Mouse (Mus musculus): Measurements from ENCODE around the gene Tmem130.

Tmem130 gene

GRCm38 (mm10) chr5:144729216-144729615 is 32.4 kb downstream of the Tmem130 start:
- no peak for DNase-seq

GRCm38 (mm10) chr5:144728237-144728636 is 33.4 kb downstream of the Tmem130 start:
- DNase-seq, result no peak

GRCm38 (mm10) chr5:144727119-144727518 is 34.5 kb downstream of the Tmem130 start:
- DNase-seq, result peak; percentile 93 to 97

GRCm38 (mm10) chr5:144725554-144725953 is 36.1 kb downstream of the Tmem130 start:
- no peak for DNase-seq

GRCm38 (mm10) chr5:144724926-144725325 is 36.7 kb downstream of the Tmem130 start:
- no peak for DNase-seq

- DNase-seq, result peak; percentile 76 to 77
These were observed 41.3 kb downstream of the Tmem130 start for GRCm38 (mm10) chr5:144720281-144720680.

- DNase-seq, result peak; percentile 40 to 62
These were observed 41.8 kb downstream of the Tmem130 start for GRCm38 (mm10) chr5:144719781-144720180.

GRCm38 (mm10) chr5:144717186-144717585 is 44.4 kb downstream of the Tmem130 start:
- peak in 1 of 2 experiments; percentile 29 for DNase-seq

GRCm38 (mm10) chr5:144713371-144713770 is 48.2 kb downstream of the Tmem130 start:
- DNase-seq, result no peak

GRCm38 (mm10) chr5:144707603-144708002 is 54.0 kb downstream of the Tmem130 start:
- DNase-seq, result peak; percentile 74 to 76

GRCm38 (mm10) chr5:144703464-144704368 is 57.9 kb downstream of the Tmem130 start:
- DNase-seq, result peak; percentile 75 to 84

GRCm38 (mm10) chr5:144695289-144696060 is 66.1 kb downstream of the Tmem130 start:
- peak in 1 of 2 experiments; percentile 35 for DNase-seq

- DNase-seq, result peak in 1 of 2 experiments; percentile 52
These were observed 67.5 kb downstream of the Tmem130 start for GRCm38 (mm10) chr5:144694161-144694560.

GRCm38 (mm10) chr5:144691421-144691820 is 70.2 kb downstream of the Tmem130 start:
- no peak for DNase-seq

GRCm38 (mm10) chr5:144688371-144688770 is 73.2 kb downstream of the Tmem130 start:
- DNase-seq, result peak; percentile 44 to 57

Measured in cerebellum, postnatal 14 days (tissue).